Mouse (Mus musculus): ENCODE data around the gene Asgr2.

- TF ChIP-seq HCFC1 (IDR thresholded peaks at IDR 0.05; ENCODE audit: borderline replicate concordance, insufficient read depth, low read length) (no peak), MAFK (IDR thresholded peaks at IDR 0.05; ENCODE audit: insufficient read depth, low read depth, low read length) (no peak), ZNF384 (IDR thresholded peaks at IDR 0.05; ENCODE audit: low read depth, low read length) (no peak), CHD2 (IDR thresholded peaks at IDR 0.05; ENCODE audit: low read depth, low read length) (no peak), ZC3H11A (IDR thresholded peaks at IDR 0.05; ENCODE audit: borderline replicate concordance, low read depth, low read length) (no peak)
Measured at GRCm38 (mm10) chr11:70129926-70130379, 37.5 kb downstream of the Asgr2 start, which contains the start of gene Mgl2.

All from ES-E14 (cell line).